Mouse (Mus musculus) limb, embryonic 12.5 days (tissue): ENCODE measurements at regions not wholly inside any gene's neighbourhood (a gene's known extent, or its start where the extent isn't known, plus 50 kb on each side); places are given as distances from the start of the nearest gene placed in this dataset.

Experiments used
- ATAC-seq: fragments of 200-750 bp; cut with Nextera tagmentation; 2 replicates; pipeline ENCODE4 v1.8.0; 2017; ENCODE audit warnings: low read depth, moderate TSS enrichment; ENCODE audit not compliant: insufficient number of reproducible peaks, insufficient read depth, low FRiP score, low TSS enrichment
- H3K27ac ChIP-seq: fragments of 300-500 bp; sonication (generic); 2 replicates; pipeline ENCODE4 v1.5.1; 2016; ENCODE audit warnings: mild to moderate bottlenecking, moderate library complexity
- H3K27me3 ChIP-seq: fragments of 300-500 bp; sonication (generic); 2 replicates; pipeline ENCODE4 v1.6.1; 2016; ENCODE audit warnings: mild to moderate bottlenecking, moderate library complexity
- H3K36me3 ChIP-seq: fragments of 300-500 bp; sonication (generic); 2 replicates; pipeline ENCODE4 v1.6.1; 2016; ENCODE audit warnings: mild to moderate bottlenecking, moderate library complexity
- H3K4me1 ChIP-seq: fragments of 300-500 bp; sonication (generic); replicated peaks from 2 replicates; pipeline ENCODE4 v1.6.1; 2016
- H3K4me2 ChIP-seq: fragments of 300-500 bp; sonication (generic); 2 replicates; pipeline ENCODE4 v1.6.1; 2016; ENCODE audit warnings: mild to moderate bottlenecking, moderate library complexity
- H3K4me3 ChIP-seq: fragments of 300-500 bp; sonication (generic); replicated peaks from 2 replicates; pipeline ENCODE4 v1.5.1; 2016; ENCODE audit warnings: mild to moderate bottlenecking
- H3K9ac ChIP-seq: fragments of 300-500 bp; sonication (generic); replicated peaks from 2 replicates; pipeline ENCODE4 v1.6.1; 2016; ENCODE audit warnings: mild to moderate bottlenecking, moderate library complexity
- H3K9me3 ChIP-seq: fragments of 300-500 bp; sonication (generic); 2 replicates; pipeline ENCODE4 v1.6.1; 2016; ENCODE audit warnings: mild to moderate bottlenecking, moderate library complexity
- WGBS: fragments of 180-500 bp; shearing (Covaris S2); methylation state at CpG from one replicate; pipeline ENCODE4 v1.1.7; 2016; 5-methylcytosine and 5-hydroxymethylcytosine counted together

DNA sequence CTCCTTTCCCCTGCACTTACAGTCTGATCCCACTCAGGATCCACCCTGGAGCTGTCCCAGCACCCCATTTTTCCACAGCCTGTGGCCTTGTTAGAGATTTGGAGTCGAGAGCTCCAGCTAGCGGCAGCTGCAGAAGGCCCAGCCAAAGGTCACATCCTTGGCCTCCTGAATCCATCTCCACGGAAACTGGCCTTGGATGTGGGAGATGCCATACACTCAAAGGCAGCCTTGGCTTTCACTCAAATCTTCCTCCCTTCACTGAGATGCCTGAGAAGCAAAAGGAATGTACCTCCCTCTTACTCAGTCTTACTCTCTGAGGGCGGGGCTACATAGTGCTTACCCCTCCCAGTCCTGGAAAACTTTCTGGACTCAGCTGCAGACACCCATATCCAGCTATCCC is 56.2 kb upstream of the Ky start:
- H3K4me2 ChIP-seq: no peak overlapping the region
- no peaks in the 10 kb centered on the region for H3K27me3 ChIP-seq
- H3K36me3 ChIP-seq: no peaks in the 10 kb centered on the region
- H3K9me3 ChIP-seq: 0 out of 2 replicates have a peak, but pooled peaks cover 3% of the 10 kb centered on the region
- ATAC-seq: no peak
- H3K4me1 ChIP-seq: no peaks in the 10 kb centered on the region
- H3K9ac ChIP-seq: no peak overlapping the region
- H3K4me3 ChIP-seq: no peak overlapping the region
- no peak overlapping the region for H3K27ac ChIP-seq
- 81% methylated on average over 4 of the region's 4 CpGs for WGBS

DNA sequence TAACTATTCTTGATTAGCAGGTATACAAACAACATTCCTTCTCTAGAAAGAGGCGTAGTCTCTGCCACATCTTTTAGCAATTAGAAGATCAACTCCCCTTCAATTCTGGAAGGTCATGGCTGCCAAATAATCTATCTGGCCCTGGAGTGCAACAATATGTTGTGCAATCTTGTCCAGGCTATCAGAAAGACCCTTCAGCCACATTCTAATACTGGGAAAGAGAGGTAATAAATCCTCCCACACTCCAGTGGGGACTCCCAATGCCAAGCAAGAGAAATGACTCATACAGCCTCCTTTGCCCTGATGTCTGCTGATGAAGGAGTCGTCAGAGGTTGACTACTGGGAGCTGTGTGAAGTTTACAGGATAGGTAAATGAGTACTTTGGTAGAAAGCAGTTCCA is 59.5 kb upstream of the Ky start:
- no peaks in the 10 kb centered on the region for H3K36me3 ChIP-seq
- no peak for ATAC-seq
- WGBS: 60% methylated on average over 2 of the region's 2 CpGs

DNA sequence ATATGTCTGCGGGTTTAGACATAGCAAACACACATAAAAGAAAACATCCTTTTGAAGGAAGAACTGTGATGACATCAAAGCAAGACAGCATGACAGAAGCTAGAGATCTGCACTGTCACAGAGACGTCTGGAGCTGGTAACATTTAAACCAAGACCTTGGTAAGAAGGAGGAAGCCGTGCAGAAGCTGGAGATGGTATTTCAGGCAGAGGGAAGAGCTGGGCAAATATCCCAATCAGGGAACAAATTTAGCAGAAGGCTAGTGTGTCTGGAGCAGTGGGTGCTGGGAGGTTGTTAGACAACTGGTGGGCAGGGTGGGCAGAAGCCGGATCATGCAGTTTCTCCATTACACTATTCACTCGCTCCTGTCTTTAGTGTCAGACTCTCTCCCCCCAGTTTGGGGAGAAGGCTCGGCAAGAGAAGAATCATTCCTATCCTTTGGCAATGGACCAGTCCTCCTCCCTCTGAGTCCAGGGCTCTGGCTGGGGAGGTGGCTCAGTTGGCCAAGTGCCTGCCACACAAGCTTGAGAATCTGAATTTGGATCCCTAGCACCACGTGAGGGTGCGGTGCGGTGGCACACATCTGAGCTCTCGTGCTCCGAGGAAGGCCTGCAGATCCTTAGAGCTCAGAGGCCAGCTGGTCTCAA is 63.2 kb upstream of the Ky start:
- ATAC-seq: no peak
- Histone ChIP-seq H3K4me3 (no peak overlapping the region), H3K36me3 (no peaks in the 10 kb centered on the region), H3K9me3 (0 out of 2 replicates have a peak, but pooled peaks cover 3% of the 10 kb centered on the region), H3K4me2 (no peak overlapping the region), H3K27me3 (0 out of 2 replicates have a peak, but pooled peaks cover 2% of the 10 kb centered on the region), H3K4me1 (no peaks in the 10 kb centered on the region), H3K27ac (no peak overlapping the region), H3K9ac (no peak overlapping the region)
- 82% methylated on average over 11 of the region's 11 CpGs for WGBS

More for the DNA sequence above, 59.5 kb upstream of the Ky start:
- Histone ChIP-seq H3K9ac (no peak overlapping the region), H3K27ac (no peak overlapping the region), H3K9me3 (0 out of 2 replicates have a peak, but pooled peaks cover 3% of the 10 kb centered on the region), H3K27me3 (0 out of 2 replicates have a peak, but pooled peaks cover 2% of the 10 kb centered on the region), H3K4me2 (no peak overlapping the region), H3K4me1 (no peaks in the 10 kb centered on the region), H3K4me3 (no peak overlapping the region)

DNA sequence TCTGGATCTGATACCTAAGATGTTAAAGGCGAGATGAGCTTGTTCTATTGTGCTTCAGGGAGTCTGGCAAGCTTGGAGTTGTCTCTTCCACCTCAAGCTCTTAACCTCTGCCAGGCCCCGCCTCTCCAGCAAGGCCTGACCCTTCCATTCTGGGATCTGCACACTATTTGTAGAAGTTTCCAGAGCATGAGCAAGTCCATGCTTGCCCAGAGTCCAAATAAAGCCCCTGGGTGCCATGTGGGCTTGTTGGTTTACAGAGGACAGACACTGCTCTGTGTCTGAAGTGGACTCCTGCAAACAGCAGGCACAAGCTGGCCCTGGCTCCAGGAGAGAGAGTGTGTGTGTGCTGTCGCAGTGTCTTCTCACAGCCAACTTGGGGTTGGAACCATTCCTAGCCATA is 67.9 kb upstream of the Ky start:
- Histone ChIP-seq H3K9ac (no peak overlapping the region), H3K9me3 (no peaks in the 10 kb centered on the region), H3K27ac (no peak overlapping the region), H3K4me3 (no peak overlapping the region), H3K4me2 (no peak overlapping the region), H3K36me3 (no peaks in the 10 kb centered on the region), H3K27me3 (0 out of 2 replicates have a peak, but pooled peaks cover 9% of the 10 kb centered on the region), H3K4me1 (peaks cover 2% of the 10 kb centered on the region; the same call in 1 of the 2 replicates)
- no peak for ATAC-seq
- WGBS: 75% methylated on average over 3 of the region's 3 CpGs

DNA sequence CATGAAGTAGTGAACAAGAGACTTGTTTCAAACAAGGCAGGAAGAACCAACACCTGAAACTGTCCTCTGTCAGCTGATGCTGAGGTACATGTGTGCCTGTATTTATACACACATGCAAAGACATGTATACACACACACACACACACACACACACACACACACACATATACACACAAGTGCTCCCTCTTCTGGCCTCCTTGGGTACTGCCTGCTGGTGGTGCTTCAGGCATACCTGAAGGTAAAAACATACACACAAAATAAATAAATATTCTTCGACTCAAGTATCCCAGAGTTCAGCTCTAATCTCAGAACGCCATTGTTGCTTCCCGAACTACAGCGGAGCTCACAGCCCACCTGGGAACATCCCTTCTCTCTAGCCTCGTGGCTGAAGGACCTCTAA is 69.2 kb upstream of the Ky start:
- H3K4me1 ChIP-seq: peaks cover 9% of the 10 kb centered on the region
- H3K9ac ChIP-seq: no peak overlapping the region
- 0 out of 2 replicates have a peak, but pooled peaks cover 6% of the 10 kb centered on the region for H3K27me3 ChIP-seq
- WGBS: 85% methylated on average over 5 of the region's 5 CpGs
- H3K4me2 ChIP-seq: no peak overlapping the region
- no peak overlapping the region for H3K4me3 ChIP-seq
- H3K9me3 ChIP-seq: no peaks in the 10 kb centered on the region
- H3K36me3 ChIP-seq: no peaks in the 10 kb centered on the region
- no peak for ATAC-seq
- H3K27ac ChIP-seq: no peak overlapping the region

DNA sequence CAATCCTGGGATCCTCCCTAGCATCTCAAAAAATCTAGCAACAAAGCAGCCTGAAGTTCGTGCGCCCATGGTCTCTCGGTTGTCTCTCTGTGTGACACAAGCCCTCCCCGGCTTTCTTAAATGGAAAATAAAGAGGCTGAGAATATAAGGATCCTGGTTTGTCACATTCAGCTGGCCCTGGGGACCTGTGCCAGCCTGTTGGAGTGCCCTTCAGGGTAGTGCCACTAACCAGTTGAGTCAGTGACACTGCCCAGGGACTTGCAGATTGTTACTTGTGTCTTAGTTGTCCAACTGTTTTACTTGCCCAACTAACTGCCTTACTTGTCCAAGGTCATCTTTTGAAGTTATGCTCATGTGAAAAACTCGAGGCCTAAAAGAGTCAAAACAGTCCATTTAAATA is 73.5 kb upstream of the Ephb1 start:
- Histone ChIP-seq H3K36me3 (no peaks in the 10 kb centered on the region), H3K27me3 (peaks cover 35% of the 10 kb centered on the region), H3K4me2 (no peak overlapping the region), H3K4me1 (peaks cover 29% of the 10 kb centered on the region), H3K9ac (no peak overlapping the region), H3K27ac (no peak overlapping the region), H3K9me3 (no peaks in the 10 kb centered on the region), H3K4me3 (no peak overlapping the region)
- ATAC-seq: no peak
- WGBS: 89% methylated on average over 5 of the region's 5 CpGs

DNA sequence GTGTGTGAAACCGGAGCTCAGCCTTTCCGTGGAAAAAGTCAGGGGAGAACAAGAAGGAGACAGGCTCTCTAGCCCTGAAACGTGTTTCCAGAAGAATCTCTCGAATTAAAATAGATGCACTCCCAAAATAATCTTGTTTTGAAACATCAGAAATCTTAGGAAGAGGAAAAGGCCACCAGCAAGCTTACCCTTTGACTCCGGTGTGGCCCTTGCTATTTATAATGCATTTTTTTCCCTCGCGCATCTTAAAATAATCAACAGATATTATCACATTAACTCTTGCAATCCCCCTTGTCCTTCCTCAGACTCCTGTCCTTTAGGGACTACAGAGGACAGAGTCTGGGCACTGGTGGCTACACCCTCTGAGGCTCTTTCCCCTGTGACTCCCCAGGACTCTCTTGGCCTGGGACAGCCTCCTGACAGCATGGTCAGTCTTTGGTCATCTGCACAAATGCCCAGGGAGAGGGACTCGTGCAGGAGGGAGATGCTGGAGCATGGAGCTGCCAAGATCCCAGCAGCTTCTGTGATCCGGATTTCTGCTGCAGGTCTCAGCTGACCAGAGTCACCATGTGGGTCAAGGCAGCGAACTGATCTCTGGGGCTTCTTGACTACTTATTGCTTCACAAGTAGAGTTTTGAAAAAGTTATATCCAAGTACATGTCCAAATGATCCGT is 70.3 kb upstream of the Ephb1 start:
- Histone ChIP-seq H3K9me3 (no peaks in the 10 kb centered on the region), H3K27ac (peak overlapping the region; percentile 92), H3K36me3 (no peaks in the 10 kb centered on the region), H3K4me1 (peaks cover 23% of the 10 kb centered on the region), H3K27me3 (peaks cover 30% of the 10 kb centered on the region), H3K4me3 (no peak overlapping the region), H3K9ac (0 out of 2 replicates have a peak overlapping the region, but pooled peaks have one; percentile 42), H3K4me2 (peak overlapping the region; percentile 40)
- no peak for ATAC-seq
- WGBS: 56% methylated on average over 11 of the region's 11 CpGs

DNA sequence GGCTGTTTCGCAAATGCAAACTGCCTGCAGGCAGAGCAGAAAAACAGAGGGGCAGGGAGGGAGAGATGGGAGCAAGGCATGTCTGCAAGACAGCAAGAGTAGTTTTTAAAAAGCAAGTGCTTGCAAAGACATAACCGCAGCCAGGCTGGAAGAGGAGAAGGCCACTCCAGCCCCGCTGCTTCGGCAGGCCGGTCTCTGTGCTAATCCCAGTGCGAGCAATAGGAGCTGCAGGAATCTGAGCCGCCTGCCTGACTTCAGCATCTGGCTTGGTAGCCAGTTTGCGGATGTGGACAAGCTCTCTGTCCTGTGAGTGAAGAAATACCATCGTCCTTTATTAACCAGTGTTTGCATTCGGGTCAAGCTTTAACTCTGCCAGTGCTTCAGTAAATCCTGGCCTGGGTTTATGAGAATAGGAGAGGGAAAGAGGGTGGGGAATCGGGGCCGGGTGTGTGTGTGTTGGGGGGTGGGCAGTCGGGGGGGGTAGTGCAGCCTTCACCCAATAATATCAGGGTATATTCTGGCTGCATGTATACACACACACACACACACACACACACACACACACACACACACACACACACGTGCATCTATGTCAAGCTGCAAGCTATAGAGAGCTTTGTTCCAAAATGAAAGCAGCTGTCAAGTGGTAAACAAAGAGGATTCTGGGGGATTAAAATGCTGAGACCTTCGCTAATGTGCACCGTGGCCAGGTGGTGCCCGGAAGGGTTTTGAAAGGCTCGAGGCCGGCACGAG is 69.6 kb upstream of the Ephb1 start:
- Histone ChIP-seq H3K9ac (peak overlapping the region; percentile 42; the same call in 1 of the 2 replicates), H3K36me3 (no peaks in the 10 kb centered on the region), H3K4me2 (peak overlapping the region; percentile 40), H3K4me1 (peaks cover 23% of the 10 kb centered on the region), H3K4me3 (peak overlapping the region; percentile 8; the same call in 1 of the 2 replicates), H3K27ac (peak overlapping the region; percentile 92), H3K9me3 (no peaks in the 10 kb centered on the region), H3K27me3 (peaks cover 25% of the 10 kb centered on the region)
- WGBS: 3% methylated on average over 19 of the region's 20 CpGs
- peak; percentile 69 for ATAC-seq

DNA sequence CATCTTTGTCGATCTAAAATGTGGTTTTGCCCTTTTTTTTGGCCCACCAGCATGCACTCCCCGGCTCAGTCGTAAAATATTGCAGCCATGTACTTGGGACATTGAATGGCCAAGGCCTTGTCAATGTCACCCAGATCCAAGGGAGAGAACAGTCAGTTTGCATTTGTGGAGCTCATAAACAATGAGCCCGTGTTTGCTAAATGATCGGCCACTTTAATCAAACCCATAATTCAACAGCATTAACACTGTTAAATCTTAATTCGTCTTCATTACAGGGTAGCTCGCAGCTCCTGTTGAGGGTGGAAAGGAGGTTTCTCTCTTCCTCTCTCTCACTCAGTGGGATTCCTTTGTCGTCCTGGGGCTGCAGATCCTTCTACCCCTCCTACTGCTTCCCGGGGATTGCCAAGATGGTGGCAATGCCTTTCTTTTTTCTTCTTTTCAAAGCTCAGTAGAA is 69.0 kb upstream of the Ephb1 start:
- ATAC-seq: no peak
- Histone ChIP-seq H3K4me1 (peaks cover 23% of the 10 kb centered on the region), H3K4me3 (0 out of 2 replicates have a peak overlapping the region, but pooled peaks have one; percentile 8), H3K4me2 (peak overlapping the region; percentile 40), H3K27ac (peak overlapping the region; percentile 92), H3K36me3 (no peaks in the 10 kb centered on the region), H3K27me3 (peaks cover 20% of the 10 kb centered on the region), H3K9me3 (no peaks in the 10 kb centered on the region), H3K9ac (peak overlapping the region; percentile 40; the same call in 1 of the 2 replicates)
- 8% methylated on average over 9 of the region's 9 CpGs for WGBS

DNA sequence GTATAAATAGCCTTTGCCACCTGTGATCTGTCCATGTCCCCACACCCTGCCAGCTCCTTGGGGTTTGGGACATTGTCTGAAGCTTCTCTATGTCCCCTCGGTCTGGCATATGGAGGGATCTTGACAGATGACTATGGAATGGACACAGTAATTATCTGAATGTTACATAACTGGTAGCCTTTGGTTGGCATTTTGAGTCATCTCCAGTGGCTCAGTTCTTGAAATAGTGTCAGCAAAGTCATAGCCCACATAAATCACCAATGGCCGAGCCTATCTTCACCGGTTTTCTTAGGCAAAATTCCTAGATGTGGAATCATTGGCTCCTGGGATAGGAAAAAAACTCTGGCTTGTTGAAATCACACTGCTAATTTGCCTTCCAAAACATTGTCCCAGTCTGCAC is 67.3 kb upstream of the Ephb1 start:
- ATAC-seq: no peak
- 88% methylated on average over 3 of the region's 3 CpGs for WGBS

DNA sequence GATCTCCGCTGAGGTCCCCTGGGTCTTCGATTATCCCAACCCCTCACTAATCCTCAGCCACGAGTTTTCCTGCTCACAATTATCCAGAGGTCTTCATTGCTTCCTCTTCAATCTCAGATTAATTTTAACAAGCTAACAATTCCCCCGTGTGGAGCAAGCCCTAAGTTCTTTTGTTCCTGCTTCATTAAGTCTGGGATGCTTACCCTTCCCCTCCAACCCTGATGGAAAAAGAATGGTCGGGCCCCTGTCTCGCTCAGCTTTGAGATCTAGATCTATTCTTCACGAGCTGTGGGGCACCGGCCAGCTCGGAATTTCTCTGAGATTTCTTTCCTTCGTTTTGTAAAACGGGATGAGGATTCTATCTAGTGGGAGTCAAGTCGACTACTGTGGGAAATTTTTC is 65.7 kb upstream of the Ephb1 start:
- ATAC-seq: no peak
- no peak overlapping the region for H3K9ac ChIP-seq

More for the DNA sequence above, 67.3 kb upstream of the Ephb1 start:
- Histone ChIP-seq H3K9ac (no peak overlapping the region), H3K9me3 (no peaks in the 10 kb centered on the region), H3K36me3 (no peaks in the 10 kb centered on the region), H3K4me3 (no peak overlapping the region), H3K27ac (no peak overlapping the region), H3K27me3 (peaks cover 10% of the 10 kb centered on the region; the same call in 1 of the 2 replicates), H3K4me2 (no peak overlapping the region), H3K4me1 (peaks cover 23% of the 10 kb centered on the region)

More for the DNA sequence above, 65.7 kb upstream of the Ephb1 start:
- Histone ChIP-seq H3K4me2 (no peak overlapping the region), H3K36me3 (no peaks in the 10 kb centered on the region), H3K27ac (no peak overlapping the region), H3K4me3 (no peak overlapping the region), H3K4me1 (peaks cover 23% of the 10 kb centered on the region), H3K27me3 (peaks cover 4% of the 10 kb centered on the region; the same call in 1 of the 2 replicates), H3K9me3 (no peaks in the 10 kb centered on the region)
- WGBS: 41% methylated on average over 12 of the region's 12 CpGs
